33 mouse cellular contexts compared by ENCODE assay signal in genomic region chr11:53489007-53489406, GRCm38 (mm10). TPM values are rescaled to one million over a fixed set of nuclear protein-coding genes. Genes with fewer than 3 reads are reported as not detected.
DNase-seq lines count a peak whose midpoint lies in the region; ATAC-seq and TF ChIP-seq lines count a peak whose summit lies in the region.
"Had no signal": no experiment of that assay in that cellular context is flagged by ENCODE, and none has a peak within 500 bp of the region (broad histone marks: within the 10 kb centered on the region; RNA-seq: fewer than 3 reads in every experiment).

No protein-coding gene starts in this region.

- no peak overlapping the region for H3K9ac ChIP-seq in intestine, postnatal 0 days (ENCODE audit: low read depth, low read length)
- no peak overlapping the region for H3K9ac ChIP-seq in intestine, embryonic 16.5 days (ENCODE audit: low read depth, low read length)
- no peak overlapping the region for H3K9ac ChIP-seq in midbrain, embryonic 11.5 days (ENCODE audit: low read length)
- H3K9ac ChIP-seq in midbrain, embryonic 15.5 days: no peak overlapping the region
- no peak overlapping the region for H3K9ac ChIP-seq in kidney, embryonic 15.5 days
- H3K9ac ChIP-seq: embryonic facial prominence, embryonic 12.5 days; forebrain, embryonic 13.5 days; limb, embryonic 12.5 days; liver, embryonic 15.5 days; neural tube, embryonic 12.5 days had no signal

- no peaks in the 10 kb centered on the region for H3K27me3 ChIP-seq in intestine, postnatal 0 days (replicated peaks; ENCODE audit: control insufficient read depth, insufficient read depth, low read length)
- peaks cover 5% of the 10 kb centered on the region; the same call in 1 of the 2 replicates for H3K27me3 ChIP-seq in intestine, embryonic 16.5 days (replicated peaks; ENCODE audit: control insufficient read depth, insufficient read depth, low read length)
- peaks cover 32% of the 10 kb centered on the region for H3K27me3 ChIP-seq in midbrain, embryonic 11.5 days (ENCODE audit: control insufficient read depth, insufficient read depth, low read length)
- H3K27me3 ChIP-seq in midbrain, embryonic 15.5 days (replicated peaks): peaks cover 28% of the 10 kb centered on the region
- H3K27me3 ChIP-seq in Patski: peaks cover 4% of the 10 kb centered on the region
- H3K27me3 ChIP-seq in kidney, embryonic 15.5 days: peaks cover 22% of the 10 kb centered on the region; the same call in 1 of the 2 replicates

- no peaks in the 10 kb centered on the region for H3K9me3 ChIP-seq in intestine, postnatal 0 days (ENCODE audit: control insufficient read depth)
- no peaks in the 10 kb centered on the region for H3K9me3 ChIP-seq in intestine, embryonic 16.5 days (ENCODE audit: control insufficient read depth, low read length)
- no peaks in the 10 kb centered on the region for H3K9me3 ChIP-seq in midbrain, embryonic 11.5 days (ENCODE audit: control insufficient read depth, low read length)
- H3K9me3 ChIP-seq in midbrain, embryonic 15.5 days: no peaks in the 10 kb centered on the region
- H3K9me3 ChIP-seq in kidney, embryonic 15.5 days (replicated peaks): no peaks in the 10 kb centered on the region
- H3K9me3 ChIP-seq: embryonic facial prominence, embryonic 12.5 days; forebrain, embryonic 13.5 days; G1E; liver, embryonic 15.5 days had no signal

- H3K4me3 ChIP-seq in intestine, postnatal 0 days (ENCODE audit: low read depth, low read length): no peak overlapping the region
- H3K4me3 ChIP-seq in intestine, embryonic 16.5 days (ENCODE audit: low read length): no peak overlapping the region
- H3K4me3 ChIP-seq in midbrain, embryonic 11.5 days (ENCODE audit: low read depth, low read length): no peak overlapping the region
- no peak overlapping the region for H3K4me3 ChIP-seq in midbrain, embryonic 15.5 days
- no peak overlapping the region for H3K4me3 ChIP-seq in kidney, embryonic 15.5 days (replicated peaks)
- H3K4me3 ChIP-seq: embryonic facial prominence, embryonic 12.5 days; erythroblast, embryonic 14.5 days; forebrain, embryonic 13.5 days; limb, embryonic 12.5 days; liver, embryonic 15.5 days; neural tube, embryonic 12.5 days had no signal

- intact Hi-C loops in heart, postnatal 25 days (cut with DNase I): no loop called here

- CTCF ChIA-PET in Patski (lab: Charles Lee): interaction anchor here (0.9 kb wide), 1 partner anchor 19 kb away, joined by 5 read pairs; the partner anchor contains the start of gene Gm9837

- ATAC-seq in intestine, postnatal 0 days: no peak
- no peak for ATAC-seq in intestine, embryonic 16.5 days
- ATAC-seq in midbrain, embryonic 11.5 days (ENCODE audit: low FRiP score): no peak
- no peak for ATAC-seq in midbrain, embryonic 15.5 days (replicated peaks)
- no peak for ATAC-seq in Patski
- ATAC-seq in kidney, embryonic 15.5 days (replicated peaks; ENCODE audit: low FRiP score): no peak
- ATAC-seq: forebrain, embryonic 13.5 days had no signal

- no peaks in the 10 kb centered on the region for H3K36me3 ChIP-seq in intestine, postnatal 0 days (ENCODE audit: control insufficient read depth, insufficient read depth)
- H3K36me3 ChIP-seq in intestine, embryonic 16.5 days (ENCODE audit: control insufficient read depth, insufficient read depth, low read length): no peaks in the 10 kb centered on the region
- no peaks in the 10 kb centered on the region for H3K36me3 ChIP-seq in midbrain, embryonic 11.5 days (ENCODE audit: control insufficient read depth, insufficient read depth, low read length)
- no peaks in the 10 kb centered on the region for H3K36me3 ChIP-seq in midbrain, embryonic 15.5 days (replicated peaks)
- no peaks in the 10 kb centered on the region for H3K36me3 ChIP-seq in kidney, embryonic 15.5 days
- H3K36me3 ChIP-seq: embryonic facial prominence, embryonic 12.5 days; G1E; limb, embryonic 12.5 days; liver, embryonic 15.5 days; neural tube, embryonic 12.5 days had no signal

- peak; percentile 83 for DNase-seq in midbrain, embryonic 11.5 days (ENCODE audit: low spot score, missing footprints)
- no peak for DNase-seq in Patski (ENCODE audit: low read depth, low spot score)
- no peak for DNase-seq in heart, postnatal 25 days (ENCODE audit: low spot score)
- DNase-seq: B cell, adult 2 months; cerebellum, postnatal 10 days; gastrocnemius, postnatal 10 days; heart, adult 11 months; heart, postnatal 4 days; kidney, adult 8-10 months; lung, postnatal 36 days; spleen, adult 18-20 months; thymus, adult 18-20 months; thymus, postnatal 4 days had no signal

- no peaks in the 10 kb centered on the region for H3K4me1 ChIP-seq in intestine, postnatal 0 days (replicated peaks; ENCODE audit: control insufficient read depth, insufficient read depth, low read length)
- 0 out of 2 replicates have a peak, but pooled peaks cover 2% of the 10 kb centered on the region for H3K4me1 ChIP-seq in intestine, embryonic 16.5 days (ENCODE audit: control insufficient read depth, insufficient read depth, low read length)
- H3K4me1 ChIP-seq in midbrain, embryonic 11.5 days (ENCODE audit: control insufficient read depth, insufficient read depth, low read length): peaks cover 21% of the 10 kb centered on the region
- H3K4me1 ChIP-seq in midbrain, embryonic 15.5 days: peaks cover 7% of the 10 kb centered on the region
- H3K4me1 ChIP-seq in kidney, embryonic 15.5 days: peaks cover 21% of the 10 kb centered on the region

- in situ Hi-C loops in Patski (cut with MboI; ENCODE audit: low pct_unique_long_range_greater_than_20kb): no loop called here

- POLR2A ChIA-PET in Patski (lab: Charles Lee): no interaction called here

- H3K4me2 ChIP-seq in intestine, postnatal 0 days (replicated peaks; ENCODE audit: low read depth): no peak overlapping the region
- no peak overlapping the region for H3K4me2 ChIP-seq in intestine, embryonic 16.5 days (ENCODE audit: low read depth, low read length)
- no peak overlapping the region for H3K4me2 ChIP-seq in midbrain, embryonic 11.5 days
- no peak overlapping the region for H3K4me2 ChIP-seq in midbrain, embryonic 15.5 days
- no peak overlapping the region for H3K4me2 ChIP-seq in kidney, embryonic 15.5 days
- H3K4me2 ChIP-seq: embryonic facial prominence, embryonic 12.5 days; forebrain, embryonic 13.5 days; limb, embryonic 12.5 days; liver, embryonic 15.5 days; neural tube, embryonic 12.5 days had no signal

- WGBS in intestine, postnatal 0 days: over 99% methylated on average over 5 of the region's 5 CpGs
- WGBS in intestine, embryonic 16.5 days: 96% methylated on average over 5 of the region's 5 CpGs
- WGBS in midbrain, embryonic 11.5 days: 94% methylated on average over 5 of the region's 5 CpGs
- 88% methylated on average over 5 of the region's 5 CpGs for WGBS in midbrain, embryonic 15.5 days
- 96% methylated on average over 5 of the region's 5 CpGs for WGBS in kidney, embryonic 15.5 days

- no peak overlapping the region for H3K27ac ChIP-seq in intestine, postnatal 0 days (ENCODE audit: low read depth, low read length)
- H3K27ac ChIP-seq in intestine, embryonic 16.5 days (ENCODE audit: low read length): no peak overlapping the region
- no peak overlapping the region for H3K27ac ChIP-seq in midbrain, embryonic 11.5 days (ENCODE audit: low read depth, low read length)
- H3K27ac ChIP-seq in midbrain, embryonic 15.5 days: no peak overlapping the region
- no peak overlapping the region for H3K27ac ChIP-seq in kidney, embryonic 15.5 days
- H3K27ac ChIP-seq: embryonic facial prominence, embryonic 12.5 days; forebrain, embryonic 13.5 days; limb, embryonic 12.5 days; liver, embryonic 15.5 days; neural tube, embryonic 12.5 days had no signal

- peak; percentile 27 for TF ChIP-seq CTCF in intestine, postnatal 0 days (IDR thresholded peaks at IDR 0.05; ENCODE audit: low read depth)
- TF ChIP-seq CTCF in Patski (IDR thresholded peaks at IDR 0.05): peak; percentile 34

RNA-seq across cellular contexts. Expression of gene Sowaha, which starts 8.9 kb away (rescaled TPM):
- polyA plus RNA-seq in intestine, postnatal 0 days (2015; fragmentation: Nextera tagmentation; extraction: Ambion mirVana): 1.1 and 1.5 TPM in 2 replicates
- polyA plus RNA-seq in intestine, embryonic 16.5 days (2015; fragmentation: Nextera tagmentation; extraction: Ambion mirVana): 0.31 and 0.32 TPM in 2 replicates
- polyA plus RNA-seq in midbrain, embryonic 11.5 days (2014; fragmentation: Nextera tagmentation; extraction: Ambion mirVana): 0.05 and 0.15 TPM in 2 replicates
- polyA plus RNA-seq in midbrain, embryonic 15.5 days (2015; fragmentation: Nextera tagmentation; extraction: Ambion mirVana): 0.99 and 1.1 TPM in 2 replicates
- polyA plus RNA-seq in Patski (2021): not detected
- under 1 TPM; 0.08 to 0.17 TPM for total RNA-seq in heart, postnatal 25 days (2021)
- 0.23 and 0.32 TPM in 2 replicates for polyA plus RNA-seq in kidney, embryonic 15.5 days (2015; fragmentation: Nextera tagmentation; extraction: Ambion mirVana)
- total RNA-seq: monocyte, adult 5-6 weeks had no signal

RNA-seq across cellular contexts. Expression of gene Gm9945, which starts 9.0 kb away (rescaled TPM):
- polyA plus RNA-seq in intestine, postnatal 0 days (2015; fragmentation: Nextera tagmentation; extraction: Ambion mirVana): not detected in 2 replicates
- not detected in 2 replicates for polyA plus RNA-seq in intestine, embryonic 16.5 days (2015; fragmentation: Nextera tagmentation; extraction: Ambion mirVana)
- 0.15 TPM in 1 of 2 replicates, not detected in the other for polyA plus RNA-seq in midbrain, embryonic 11.5 days (2014; fragmentation: Nextera tagmentation; extraction: Ambion mirVana)
- 0.39 TPM in 1 of 2 replicates, not detected in the other for polyA plus RNA-seq in midbrain, embryonic 15.5 days (2015; fragmentation: Nextera tagmentation; extraction: Ambion mirVana)
- not detected for polyA plus RNA-seq in Patski (2021)
- not detected for total RNA-seq in heart, postnatal 25 days (2021)
- not detected in 2 replicates for polyA plus RNA-seq in kidney, embryonic 15.5 days (2015; fragmentation: Nextera tagmentation; extraction: Ambion mirVana)
- total RNA-seq: adrenal gland, adult 2 months; gastrocnemius, postnatal 10 days; heart, postnatal 4 days; megakaryocyte-erythroid progenitor cell, adult 5-6 weeks; monocyte, adult 5-6 weeks had no signal
- polyA plus RNA-seq: adrenal gland, adult 2 months; embryonic facial prominence, embryonic 12.5 days; erythroblast, embryonic 14.5 days; forebrain, embryonic 13.5 days; heart, embryonic 14.5 days; large intestine, adult 2 months; limb, embryonic 12.5 days; neural tube, embryonic 12.5 days; stomach, embryonic 14.5 days had no signal

RNA-seq across cellular contexts. Expression of gene Gm9837, which starts 18.7 kb away (rescaled TPM):
- polyA plus RNA-seq in intestine, postnatal 0 days (2015; fragmentation: Nextera tagmentation; extraction: Ambion mirVana): not detected in 2 replicates
- polyA plus RNA-seq in intestine, embryonic 16.5 days (2015; fragmentation: Nextera tagmentation; extraction: Ambion mirVana): not detected in 2 replicates
- polyA plus RNA-seq in midbrain, embryonic 11.5 days (2014; fragmentation: Nextera tagmentation; extraction: Ambion mirVana): not detected in 2 replicates
- polyA plus RNA-seq in midbrain, embryonic 15.5 days (2015; fragmentation: Nextera tagmentation; extraction: Ambion mirVana): not detected in 2 replicates
- not detected for polyA plus RNA-seq in Patski (2021)
- not detected for total RNA-seq in heart, postnatal 25 days (2021)
- polyA plus RNA-seq in kidney, embryonic 15.5 days (2015; fragmentation: Nextera tagmentation; extraction: Ambion mirVana): not detected in 2 replicates
- total RNA-seq: adrenal gland, adult 2 months; gastrocnemius, postnatal 10 days; heart, postnatal 4 days; layer of hippocampus, postnatal 25 days; left cerebral cortex, postnatal 10 days; megakaryocyte-erythroid progenitor cell, adult 5-6 weeks; monocyte, adult 5-6 weeks had no signal
- polyA plus RNA-seq: adrenal gland, adult 2 months; embryonic facial prominence, embryonic 12.5 days; erythroblast, embryonic 14.5 days; forebrain, embryonic 13.5 days; frontal cortex, adult 2 months; G1E; heart, embryonic 14.5 days; large intestine, adult 2 months; limb, embryonic 12.5 days; liver, embryonic 15.5 days; neural tube, embryonic 12.5 days; stomach, embryonic 14.5 days had no signal

RNA-seq across cellular contexts. Expression of gene Sept8, which starts 30.1 kb away (rescaled TPM):
- 10.0 and 10.5 TPM in 2 replicates for polyA plus RNA-seq in intestine, postnatal 0 days (2015; fragmentation: Nextera tagmentation; extraction: Ambion mirVana)
- polyA plus RNA-seq in intestine, embryonic 16.5 days (2015; fragmentation: Nextera tagmentation; extraction: Ambion mirVana): 18.2 and 18.4 TPM in 2 replicates
- 11.6 and 14.9 TPM in 2 replicates for polyA plus RNA-seq in midbrain, embryonic 11.5 days (2014; fragmentation: Nextera tagmentation; extraction: Ambion mirVana)
- polyA plus RNA-seq in midbrain, embryonic 15.5 days (2015; fragmentation: Nextera tagmentation; extraction: Ambion mirVana): 18.4 TPM in 2 replicates
- polyA plus RNA-seq in Patski (2021): 55.7 TPM
- 10 to 100 TPM; 32.0 to 37.0 TPM for total RNA-seq in heart, postnatal 25 days (2021)
- 21.9 and 25.6 TPM in 2 replicates for polyA plus RNA-seq in kidney, embryonic 15.5 days (2015; fragmentation: Nextera tagmentation; extraction: Ambion mirVana)

RNA-seq across cellular contexts. Expression of gene Shroom1, which starts 32.0 kb away (rescaled TPM):
- polyA plus RNA-seq in intestine, postnatal 0 days (2015; fragmentation: Nextera tagmentation; extraction: Ambion mirVana): 3.0 and 3.7 TPM in 2 replicates
- 1.3 and 1.4 TPM in 2 replicates for polyA plus RNA-seq in intestine, embryonic 16.5 days (2015; fragmentation: Nextera tagmentation; extraction: Ambion mirVana)
- 1.6 and 1.9 TPM in 2 replicates for polyA plus RNA-seq in midbrain, embryonic 11.5 days (2014; fragmentation: Nextera tagmentation; extraction: Ambion mirVana)
- 3.5 and 3.7 TPM in 2 replicates for polyA plus RNA-seq in midbrain, embryonic 15.5 days (2015; fragmentation: Nextera tagmentation; extraction: Ambion mirVana)
- polyA plus RNA-seq in Patski (2021): not detected
- under 1 TPM; 0.49 to 0.59 TPM for total RNA-seq in heart, postnatal 25 days (2021)
- 1.7 and 2.3 TPM in 2 replicates for polyA plus RNA-seq in kidney, embryonic 15.5 days (2015; fragmentation: Nextera tagmentation; extraction: Ambion mirVana)
- total RNA-seq: megakaryocyte-erythroid progenitor cell, adult 5-6 weeks; monocyte, adult 5-6 weeks had no signal
- polyA plus RNA-seq: erythroblast, embryonic 14.5 days; G1E had no signal
